Mouse (Mus musculus) stomach, adult 2 months (tissue): ENCODE results near the gene Uba7. TPM values are rescaled to one million over a fixed set of nuclear protein-coding genes. Genes with fewer than 3 reads are reported as not detected.

Experiments
- polyA plus RNA-seq: library from polyadenylated mRNA; depleted of rRNA; stranded (reverse); fragments of >200 nt; gene quantifications from 2 replicates; pipeline ENCODE4 v1.2.3, GENCODE M21; 2012; rRNA removed

Uba7 gene
- polyA plus RNA-seq = 24.3 and 29.0 TPM in 2 replicates

GRCm38 (mm10) chr9:107975399-107976386, at the start of gene Uba7:
Uba7 (plus strand) TSS chr9:107975505.

GRCm38 (mm10) chr9:107928169-107928568, 47.1 kb upstream of the Uba7 start, which contains the start of gene Actl11:
Actl11 (plus strand) TSS chr9:107928469.

GRCm38 (mm10) chr9:107935374-107935773, 39.9 kb upstream of the Uba7 start, which contains the start of gene Camkv:
Camkv (plus strand) TSS chr9:107935674.

GRCm38 (mm10) chr9:107949922-107950235, 25.4 kb upstream of the Uba7 start, which contains the start of gene Traip:
Traip (plus strand) TSS chr9:107950136.

GRCm38 (mm10) chr9:107982681-107983346, 7.5 kb downstream of the Uba7 start, which contains the start of gene Gm20661:
Gm20661 (plus strand) TSS chr9:107983058.

GRCm38 (mm10) chr9:107985131-107986119, 10.1 kb downstream of the Uba7 start, which contains the start of gene Inka1:
Inka1 (minus strand) TSS chr9:107985879.

GRCm38 (mm10) chr9:107992197-107992596, 16.9 kb downstream of the Uba7 start, which contains the start of gene Cdhr4:
Cdhr4 (plus strand) TSS chr9:107992497.

GRCm38 (mm10) chr9:107996049-107996448, 20.7 kb downstream of the Uba7 start, which contains the start of gene Gm20662:
Gm20662 (plus strand) TSS chr9:107996349.

GRCm38 (mm10) chr9:108001922-108002770, 26.8 kb downstream of the Uba7 start, which contains the start of gene Ip6k1:
Ip6k1 (plus strand) TSS chr9:108002501.

Other genes with a start within 250 kb of the Uba7 start
- 18.1 and 30.1 TPM in 2 replicates for gene Rbm5, start 204.5 kb upstream of the Uba7 start, polyA plus RNA-seq
- 4.0 and 5.3 TPM in 2 replicates for gene Rbm6, start 102.3 kb upstream of the Uba7 start, polyA plus RNA-seq
- gene Mon1a, start 87.4 kb upstream of the Uba7 start, polyA plus RNA-seq = 38.1 and 50.7 TPM in 2 replicates
- 78.7 and 86.7 TPM in 2 replicates for gene Mst1r, start 68.6 kb upstream of the Uba7 start, polyA plus RNA-seq
- not detected in 2 replicates for gene Actl11, start 47.0 kb upstream of the Uba7 start, polyA plus RNA-seq
- gene Camkv, start 39.8 kb upstream of the Uba7 start, polyA plus RNA-seq = 0.16 and 0.43 TPM in 2 replicates
- gene Traip, start 25.4 kb upstream of the Uba7 start, polyA plus RNA-seq = 0.88 and 2.2 TPM in 2 replicates
- gene Gm20661, start 7.6 kb downstream of the Uba7 start, polyA plus RNA-seq = 0.04 TPM in 1 of 2 replicates, not detected in the other
- gene Inka1, start 10.4 kb downstream of the Uba7 start, polyA plus RNA-seq = 8.1 and 8.3 TPM in 2 replicates
- gene Cdhr4, start 17.0 kb downstream of the Uba7 start, polyA plus RNA-seq = 0.63 and 0.74 TPM in 2 replicates
- 0.10 TPM in 1 of 2 replicates, not detected in the other for gene Gm20662, start 20.8 kb downstream of the Uba7 start, polyA plus RNA-seq
- gene Ip6k1, start 27.0 kb downstream of the Uba7 start, polyA plus RNA-seq = 38.4 and 50.1 TPM in 2 replicates
- gene Gmppb, start 73.7 kb downstream of the Uba7 start, polyA plus RNA-seq = 12.7 and 13.3 TPM in 2 replicates
- gene Amigo3, start 77.7 kb downstream of the Uba7 start, polyA plus RNA-seq = 4.8 and 8.3 TPM in 2 replicates
- gene Mst1, start 104.9 kb downstream of the Uba7 start, polyA plus RNA-seq = 1.8 and 2.7 TPM in 2 replicates
- 37.7 and 49.7 TPM in 2 replicates for gene Rnf123, start 107.8 kb downstream of the Uba7 start, polyA plus RNA-seq
- 65.0 and 72.5 TPM in 2 replicates for gene Apeh, start 119.1 kb downstream of the Uba7 start, polyA plus RNA-seq
- gene Bsn, start 214.9 kb downstream of the Uba7 start, polyA plus RNA-seq = 0.91 and 0.92 TPM in 2 replicates